Mouse (Mus musculus) heart, embryonic 14.5 days (tissue): ENCODE data around the gene Itpr3. TPM values are rescaled to one million over a fixed set of nuclear protein-coding genes. Genes with fewer than 3 reads are reported as not detected.

Experiments used
- ATAC-seq: fragments of 200-750 bp; cut with Nextera tagmentation; 2 replicates; pipeline ENCODE4 v1.8.0; 2017; ENCODE audit warnings: low read depth, moderate TSS enrichment; ENCODE audit not compliant: insufficient number of reproducible peaks, insufficient read depth, low FRiP score
- H3K27ac ChIP-seq, 2 experiments: fragments of 200-500 bp in 1 of 2; fragments of 300-500 bp in 1 of 2; sonication (generic) in 1 of 2; replicated peaks in 1 of 2; 2 replicates each; pipeline ENCODE4 v1.5.1; 2012 to 2014; ENCODE audit warnings: low read depth in 2 of 2, low read length in 2 of 2, control low read depth in 1 of 2, mild to moderate bottlenecking in 1 of 2, mixed read lengths in 1 of 2; ENCODE audit not compliant: control insufficient read depth in 1 of 2, insufficient read depth in 1 of 2
- H3K27me3 ChIP-seq: fragments of 300-500 bp; sonication (generic); 2 replicates; pipeline ENCODE4 v1.6.1; 2014; ENCODE audit warnings: mild to moderate bottlenecking, low read length, control low read depth; ENCODE audit not compliant: control insufficient read depth, insufficient read depth
- H3K36me3 ChIP-seq: fragments of 300-500 bp; sonication (generic); 2 replicates; pipeline ENCODE4 v1.6.1; 2014; ENCODE audit warnings: mild to moderate bottlenecking, control low read depth, low read length, mixed read lengths; ENCODE audit not compliant: control insufficient read depth, insufficient read depth
- H3K4me1 ChIP-seq, 2 experiments: fragments of 200-500 bp in 1 of 2; fragments of 300-500 bp in 1 of 2; sonication (generic) in 1 of 2; 2 replicates each; pipeline ENCODE4 v1.6.1; 2012 to 2014; ENCODE audit warnings: low read length in 2 of 2, control low read depth in 1 of 2, mixed read lengths in 1 of 2; ENCODE audit not compliant: control insufficient read depth in 2 of 2, insufficient read depth in 2 of 2
- H3K4me2 ChIP-seq: fragments of 300-500 bp; sonication (generic); 2 replicates; pipeline ENCODE4 v1.6.1; 2014; ENCODE audit warnings: mild to moderate bottlenecking, low read length
- H3K4me3 ChIP-seq, 2 experiments: fragments of 200-500 bp in 1 of 2; fragments of 300-500 bp in 1 of 2; sonication (generic) in 1 of 2; 2 replicates each; pipeline ENCODE4 v1.5.1; 2012 to 2014; ENCODE audit warnings: low read length in 2 of 2, mild to moderate bottlenecking in 2 of 2, control low read depth in 1 of 2, low read depth in 1 of 2, moderate library complexity in 1 of 2; ENCODE audit not compliant: control insufficient read depth in 1 of 2, insufficient read depth in 1 of 2
- H3K9ac ChIP-seq: fragments of 300-500 bp; sonication (generic); 2 replicates; pipeline ENCODE4 v1.6.1; 2014; ENCODE audit warnings: mild to moderate bottlenecking, low read length
- H3K9me3 ChIP-seq: fragments of 300-500 bp; sonication (generic); 2 replicates; pipeline ENCODE4 v1.6.1; 2016; ENCODE audit warnings: low read length, control low read depth; ENCODE audit not compliant: control insufficient read depth
- WGBS: fragments of 180-500 bp; shearing (Covaris S2); extraction: QIAGEN DNeasy Blood & Tissue Kit; methylation state at CpG from one replicate; pipeline ENCODE4 v1.1.7; 2014; 5-methylcytosine and 5-hydroxymethylcytosine counted together
- microRNA-seq: library from miRNA; unstranded; fragments of <30 nt; microRNA quantifications from one replicate; pipeline ENCODE4, GENCODE M21; 2016
- polyA plus RNA-seq: library from polyadenylated mRNA; unstranded; fragments of >200 nt; fragmentation: Nextera tagmentation; extraction: Ambion mirVana; gene quantifications from 2 replicates; pipeline ENCODE4 v1.2.1, GENCODE M21; 2014

Itpr3 gene
- polyA plus RNA-seq, 1 experiment from 2014 or later: 1.7 TPM

- Histone ChIP-seq H3K36me3 (no peaks in the 10 kb centered on the region), H3K4me1 (peaks cover 0 to 5% of the 10 kb centered on the region in 2 experiments; a peak in 1 of 4 replicates), H3K4me3 (no peak overlapping the region), H3K9ac (no peak overlapping the region), H3K27me3 (no peaks in the 10 kb centered on the region), H3K4me2 (no peak overlapping the region), H3K27ac (no peak overlapping the region), H3K9me3 (no peaks in the 10 kb centered on the region)
- 84% methylated on average over 4 of the region's 4 CpGs for WGBS
- no peak for ATAC-seq
Observed at GRCm38 (mm10) chr17:27168569-27168968, 111.5 kb downstream of the Itpr3 start.

GRCm38 (mm10) chr17:27169952-27170695 lies 113.0 kb downstream of the Itpr3 start:
- 69% methylated on average over 11 of the region's 11 CpGs for WGBS

GRCm38 (mm10) chr17:27171121-27171520 lies 114.0 kb downstream of the Itpr3 start:
- no peak for ATAC-seq
- H3K4me2 ChIP-seq: no peak overlapping the region
- no peaks in the 10 kb centered on the region for H3K9me3 ChIP-seq
- no peak overlapping the region for H3K9ac ChIP-seq
- peaks cover 0 to 8% of the 10 kb centered on the region in 2 experiments; a peak in 1 of 4 replicates for H3K4me1 ChIP-seq
- H3K4me3 ChIP-seq: no peak overlapping the region
- no peak overlapping the region for H3K27ac ChIP-seq
- H3K36me3 ChIP-seq: no peaks in the 10 kb centered on the region
- 61% methylated on average over 5 of the region's 5 CpGs for WGBS
- H3K27me3 ChIP-seq: no peaks in the 10 kb centered on the region

More at GRCm38 (mm10) chr17:27169952-27170695, 113.0 kb downstream of the Itpr3 start:
- H3K36me3 ChIP-seq: no peaks in the 10 kb centered on the region
- peaks cover 0 to 5% of the 10 kb centered on the region in 2 experiments; a peak in 1 of 4 replicates for H3K4me1 ChIP-seq
- no peak overlapping the region for H3K27ac ChIP-seq
- no peaks in the 10 kb centered on the region for H3K27me3 ChIP-seq
- no peak overlapping the region for H3K4me2 ChIP-seq
- ATAC-seq: no peak
- no peak overlapping the region for H3K4me3 ChIP-seq
- no peaks in the 10 kb centered on the region for H3K9me3 ChIP-seq
- no peak overlapping the region for H3K9ac ChIP-seq

Small RNAs within 50 kb of the gene (microRNA-seq; reads per million reads assigned to microRNA genes)
- gene Mir7677: not detected

Other genes starting within 250 kb of the Itpr3 start
- gene Nkx2-5, start 212.3 kb upstream of the Itpr3 start, polyA plus RNA-seq: 172 and 177 TPM in 2 replicates
- 4.2 and 5.0 TPM in 2 replicates for gene Kifc5b, start 140.2 kb upstream of the Itpr3 start, polyA plus RNA-seq
- 5.2 and 8.0 TPM in 2 replicates for gene Phf1, start 124.3 kb upstream of the Itpr3 start, polyA plus RNA-seq
- 156 and 173 TPM in 2 replicates for gene Cuta, start 117.7 kb upstream of the Itpr3 start, polyA plus RNA-seq
- gene Syngap1, start 116.1 kb upstream of the Itpr3 start, polyA plus RNA-seq: 1.5 TPM in 2 replicates
- 6.8 TPM in 2 replicates for gene Zbtb9, start 84.1 kb upstream of the Itpr3 start, polyA plus RNA-seq
- 8.2 and 10.5 TPM in 2 replicates for gene Bak1, start 28.3 kb upstream of the Itpr3 start, polyA plus RNA-seq
- gene Uqcc2, start 76.6 kb downstream of the Itpr3 start, polyA plus RNA-seq: 307 and 339 TPM in 2 replicates
- 0.22 and 0.32 TPM in 2 replicates for gene Ip6k3, start 110.5 kb downstream of the Itpr3 start, polyA plus RNA-seq
- 9.1 and 12.8 TPM in 2 replicates for gene Lemd2, start 147.2 kb downstream of the Itpr3 start, polyA plus RNA-seq